Mouse (Mus musculus) right cerebral cortex, postnatal 14 days (tissue): ENCODE data around the gene Dhh.
A peak's percentile ranks its signal among the peaks of the same experiment; 100 is the strongest.
"Not testable (repeated sequence)": the region's sequence is repeated elsewhere in the genome, so short reads cannot be mapped to it uniquely, and the experiment has no call there.

Experiments used
- DNase-seq: peaks from one replicate; pipeline ENCODE4 v3.0.0; 2022

The Dhh gene

DNA sequence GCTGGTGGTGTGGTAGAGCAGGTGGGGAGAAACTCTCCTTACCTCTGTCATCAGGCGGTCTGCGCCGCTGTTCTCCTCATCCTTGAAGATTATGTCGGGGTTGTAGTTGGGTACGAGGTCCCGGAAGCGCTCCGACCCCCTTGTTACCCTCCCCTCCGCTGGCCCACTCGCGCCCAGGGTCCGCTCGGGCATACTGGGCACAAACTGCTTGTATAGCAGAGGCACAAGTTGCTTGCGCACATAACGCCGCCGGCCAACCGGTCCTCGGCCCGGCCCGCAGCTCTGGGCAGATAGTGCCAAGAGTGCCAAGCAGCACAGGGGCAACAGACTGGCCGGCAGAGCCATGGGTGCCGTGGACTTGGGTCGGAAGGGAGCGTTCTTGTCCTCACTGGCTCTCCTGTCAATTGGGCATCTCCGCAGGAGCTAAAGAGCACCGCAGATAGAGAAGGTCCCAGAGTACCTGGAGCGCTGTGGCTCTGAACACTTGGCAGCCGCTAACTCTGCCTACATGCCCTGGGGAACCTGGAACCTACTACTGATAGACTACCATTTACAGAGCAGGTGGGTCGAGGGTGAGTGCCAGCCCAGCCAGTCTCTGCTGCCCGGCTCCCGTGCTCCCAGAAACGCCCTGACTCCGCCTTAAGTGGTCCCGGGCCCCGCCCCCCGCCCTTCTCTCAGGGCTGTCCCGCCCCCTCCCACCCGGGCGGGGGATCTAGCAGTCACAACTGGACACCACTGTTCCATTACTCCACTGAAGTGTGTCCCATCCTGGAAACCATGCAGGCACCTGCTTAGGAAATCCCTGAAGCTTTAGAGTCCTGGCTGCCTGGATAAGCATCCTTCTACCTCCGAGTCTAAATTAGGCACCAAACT is at the start of gene Dhh:
TSS of gene Dhh (minus strand) at position 613 of the 873 bp plus-strand sequence.
- no peak for DNase-seq

DNA sequence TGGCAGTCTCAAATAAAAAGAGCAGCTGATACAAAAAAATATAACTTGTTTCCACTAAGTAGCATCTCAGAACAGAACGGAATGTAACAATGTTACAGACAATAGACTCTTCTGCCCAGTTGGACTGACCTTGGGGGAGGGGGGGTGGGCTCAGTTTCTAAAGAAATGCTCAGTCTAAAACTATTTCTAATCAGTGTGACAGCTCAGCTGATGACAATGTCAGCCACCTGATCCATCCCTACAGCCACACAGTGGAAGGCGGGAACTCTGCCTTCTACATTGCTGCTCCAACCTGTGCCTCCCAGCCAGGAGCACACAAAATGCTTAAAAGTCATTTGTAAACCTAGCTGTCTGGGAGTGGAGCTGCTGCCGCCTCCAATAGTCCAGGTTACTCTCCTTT is 49.5 kb upstream of the Dhh start:
- DNase-seq, result no peak

DNA sequence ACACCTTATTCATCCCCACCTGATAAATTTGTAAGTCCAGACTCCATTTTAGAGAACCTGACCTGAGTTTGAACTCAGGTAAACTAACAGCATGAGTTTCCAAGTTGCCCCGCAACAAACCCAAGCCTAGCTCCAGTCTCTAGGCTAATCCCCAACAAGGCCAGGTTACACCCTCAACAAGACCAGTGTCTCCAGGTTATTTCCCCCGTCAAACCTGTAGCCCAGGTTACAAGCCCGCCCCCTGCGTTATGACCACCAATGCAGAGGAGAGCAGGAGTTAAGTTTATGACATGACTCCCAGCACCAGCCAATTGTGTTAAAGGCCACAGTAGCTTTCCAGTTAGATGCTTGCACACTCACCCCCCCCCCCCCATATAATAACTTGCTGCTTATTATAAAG is 44.8 kb upstream of the Dhh start:
- DNase-seq, result no peak

DNA sequence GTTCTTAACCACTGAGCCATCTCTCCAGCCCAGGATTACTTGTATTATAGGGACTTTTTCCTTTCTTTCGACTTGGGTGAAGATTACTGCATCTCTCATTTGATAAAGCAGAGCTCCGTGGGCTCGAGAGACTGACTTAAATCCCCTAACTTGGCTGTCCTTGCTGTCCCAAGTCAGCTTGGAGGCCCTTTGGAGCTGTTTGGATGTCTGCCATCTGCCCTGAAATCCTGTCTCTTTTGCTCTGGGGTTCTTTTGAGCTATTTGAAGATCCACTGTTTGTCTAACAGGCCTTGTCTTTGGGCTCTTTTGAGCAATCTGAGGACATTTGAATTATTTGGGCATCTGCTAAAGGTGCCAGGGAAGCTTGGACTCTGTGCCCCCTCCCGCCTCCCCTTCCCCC is 43.7 kb upstream of the Dhh start:
- DNase-seq, result no peak

DNA sequence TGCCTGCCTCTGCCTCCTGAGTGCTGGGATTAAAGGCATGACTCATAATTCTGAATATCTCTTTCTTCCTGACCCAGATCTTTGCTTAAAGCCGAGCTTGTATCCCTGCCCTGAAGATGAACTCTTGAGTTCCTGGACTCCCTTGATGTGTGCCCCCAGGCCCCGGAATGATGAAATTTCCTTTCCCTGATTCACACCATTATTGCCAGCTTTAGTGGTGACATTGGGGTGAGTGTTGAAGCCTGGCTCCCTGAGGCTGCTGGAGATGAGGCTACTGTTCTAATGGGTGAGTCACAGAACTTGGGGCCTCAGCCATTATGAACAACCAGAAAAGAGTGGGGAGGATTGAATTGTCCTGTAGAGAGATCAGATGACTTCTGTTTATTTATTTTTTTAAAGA is 43.2 kb upstream of the Dhh start:
- DNase-seq, result no peak

DNA sequence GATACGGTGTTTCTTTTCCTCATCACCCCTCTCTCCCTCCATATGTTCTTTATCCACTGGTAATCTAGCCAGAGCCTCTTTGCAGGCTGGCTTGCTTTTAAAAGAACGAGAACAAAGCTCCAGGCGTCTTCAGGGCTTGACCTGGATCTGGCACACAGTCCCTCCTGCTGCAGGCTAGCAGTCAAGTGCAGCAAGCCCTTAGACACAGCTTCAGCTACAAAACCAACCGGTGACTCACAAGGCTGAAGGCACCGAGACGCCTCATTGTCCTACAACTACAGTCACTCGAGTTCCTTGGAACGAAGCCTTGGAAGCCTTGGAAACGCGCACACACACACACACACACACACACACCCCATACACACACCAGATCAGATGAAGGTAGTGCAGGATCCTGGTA is 42.5 kb upstream of the Dhh start:
- DNase-seq, result peak; percentile 14

DNA sequence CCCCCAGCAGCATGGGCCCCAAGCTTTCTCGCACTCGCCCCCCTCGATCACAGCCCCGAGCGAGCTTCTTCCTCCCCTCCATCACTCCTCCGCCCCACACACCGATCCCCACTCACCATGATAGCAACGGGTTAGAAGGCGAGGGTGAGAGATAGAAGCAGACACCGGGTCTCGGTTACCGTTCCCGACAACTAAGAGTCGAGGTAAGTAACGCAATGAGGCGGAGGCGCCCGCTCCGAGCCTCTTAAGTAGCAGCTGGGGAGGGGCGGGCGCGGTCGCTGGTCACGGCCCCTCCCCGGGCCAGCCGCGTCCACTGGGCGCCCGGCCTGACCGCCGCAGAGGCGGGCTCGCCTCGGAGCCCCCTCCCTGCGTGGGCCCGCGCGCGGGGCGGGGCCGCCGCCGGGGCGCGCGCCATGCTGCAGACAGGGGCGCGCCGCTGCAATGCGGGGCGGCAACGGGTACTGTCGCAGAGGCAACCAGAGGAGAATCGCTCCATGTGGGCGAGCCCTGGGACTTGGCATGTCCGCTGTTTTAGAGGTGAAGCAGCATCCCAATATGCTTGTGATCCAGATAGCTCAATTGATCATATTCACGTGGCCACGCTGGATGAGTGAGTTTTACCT is 36.0 kb upstream of the Dhh start, which contains the start of gene Tuba1b:
TSS of gene Tuba1b (minus strand) at position 349 of the 623 bp plus-strand sequence.
- peak; percentile 90 for DNase-seq

DNA sequence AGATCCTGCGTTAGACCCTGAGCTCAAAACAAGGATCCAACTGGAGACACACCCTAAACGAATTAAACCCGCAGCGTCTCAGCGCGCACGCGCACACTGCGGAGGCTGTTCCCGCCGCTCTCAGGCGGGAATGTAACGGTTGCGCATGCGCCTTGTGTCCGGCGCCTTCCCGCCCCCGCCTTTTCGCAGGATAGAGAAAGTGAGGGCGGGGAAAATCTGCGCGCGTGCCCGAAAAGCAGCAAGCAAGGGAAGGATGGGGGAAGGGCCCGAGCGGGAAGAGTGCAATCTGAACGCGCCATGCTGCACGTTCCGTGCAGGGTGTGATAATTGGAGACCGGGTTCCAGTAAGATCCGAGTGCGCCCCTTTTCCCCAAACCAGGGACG is 35.5 kb upstream of the Dhh start:
- DNase-seq, result peak; percentile 98

DNA sequence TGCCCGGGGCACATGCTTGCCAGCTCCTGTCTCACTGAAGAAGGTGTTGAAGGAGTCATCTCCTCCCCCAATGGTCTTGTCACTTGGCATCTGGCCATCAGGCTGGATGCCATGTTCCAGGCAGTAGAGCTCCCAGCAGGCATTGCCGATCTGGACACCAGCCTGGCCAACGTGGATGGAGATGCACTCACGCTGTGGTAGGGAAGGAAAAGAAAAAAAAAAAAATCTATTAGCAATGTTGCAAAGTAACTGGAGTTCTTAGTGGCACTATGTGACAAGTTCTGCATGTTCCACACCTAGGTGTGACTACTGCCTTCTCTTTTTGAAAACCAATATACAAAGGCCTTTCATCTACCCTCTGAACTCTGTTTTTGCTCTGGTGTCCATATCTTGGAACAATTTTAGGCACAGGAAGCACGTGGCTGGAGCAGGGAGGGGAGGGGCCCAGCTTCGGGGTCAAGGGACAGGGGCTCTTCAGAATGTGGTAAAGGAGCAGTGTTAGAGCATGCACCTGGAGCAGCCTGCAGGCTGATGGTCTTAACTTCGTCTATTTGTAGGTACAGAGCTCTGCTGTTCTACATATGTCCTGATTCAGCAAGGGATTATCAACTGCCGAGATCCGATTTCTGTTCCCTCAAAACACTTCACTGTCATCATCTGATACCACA is 34.8 kb upstream of the Dhh start:
- DNase-seq, result not testable (repeated sequence)

DNA sequence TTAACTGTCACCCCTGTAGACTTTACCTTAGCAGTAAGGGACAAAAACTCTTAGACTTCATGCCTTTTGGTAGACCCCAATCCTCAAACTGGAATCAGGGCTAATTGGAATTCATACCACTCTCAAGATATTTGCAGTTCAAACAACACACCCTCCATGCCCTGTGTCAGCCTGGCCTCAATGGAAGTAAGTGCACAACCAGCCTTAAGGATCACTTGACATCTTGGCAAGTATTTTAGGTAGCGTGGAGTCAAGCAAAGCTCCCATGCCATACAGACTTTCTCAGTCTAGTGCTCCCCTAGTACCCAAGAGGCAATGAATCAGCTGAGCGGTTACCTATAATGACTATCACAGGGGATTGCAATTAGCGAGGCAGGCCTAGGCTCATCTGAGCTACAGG is 32.7 kb upstream of the Dhh start:
- no peak for DNase-seq

DNA sequence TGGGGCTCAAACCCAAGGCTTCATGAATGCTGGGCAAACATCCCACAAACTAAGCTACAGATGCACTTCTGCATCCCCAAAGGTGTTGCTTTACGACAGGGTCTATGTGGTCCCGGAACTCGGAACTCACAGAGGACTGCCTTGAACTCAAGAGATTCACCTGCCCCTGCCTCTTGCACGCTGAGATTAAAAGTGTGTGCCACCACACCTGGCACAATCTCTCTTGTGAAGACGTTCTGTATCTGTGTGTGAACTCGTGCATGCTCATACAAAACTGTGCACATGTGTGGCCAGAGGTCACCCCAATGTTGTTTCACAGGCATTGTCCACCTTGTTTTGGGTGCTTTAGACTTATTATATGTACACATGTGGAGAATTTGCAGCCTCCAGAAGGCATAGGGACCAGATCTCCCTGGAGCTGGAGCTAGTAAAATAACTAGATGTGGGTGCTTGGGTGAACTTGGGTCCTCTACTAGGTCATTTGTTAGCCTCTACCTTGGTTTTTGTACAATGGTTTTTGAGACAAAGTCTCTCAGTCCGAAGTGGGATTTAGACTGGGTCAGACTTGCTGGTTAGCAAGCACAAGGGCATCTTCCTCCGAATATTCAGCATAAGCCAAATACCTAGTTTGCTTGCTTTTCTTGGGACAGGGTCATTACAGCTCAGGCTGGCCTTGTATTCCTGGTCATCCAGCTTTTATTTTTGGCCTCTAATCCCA is 31.8 kb upstream of the Dhh start:
- no peak for DNase-seq

DNA sequence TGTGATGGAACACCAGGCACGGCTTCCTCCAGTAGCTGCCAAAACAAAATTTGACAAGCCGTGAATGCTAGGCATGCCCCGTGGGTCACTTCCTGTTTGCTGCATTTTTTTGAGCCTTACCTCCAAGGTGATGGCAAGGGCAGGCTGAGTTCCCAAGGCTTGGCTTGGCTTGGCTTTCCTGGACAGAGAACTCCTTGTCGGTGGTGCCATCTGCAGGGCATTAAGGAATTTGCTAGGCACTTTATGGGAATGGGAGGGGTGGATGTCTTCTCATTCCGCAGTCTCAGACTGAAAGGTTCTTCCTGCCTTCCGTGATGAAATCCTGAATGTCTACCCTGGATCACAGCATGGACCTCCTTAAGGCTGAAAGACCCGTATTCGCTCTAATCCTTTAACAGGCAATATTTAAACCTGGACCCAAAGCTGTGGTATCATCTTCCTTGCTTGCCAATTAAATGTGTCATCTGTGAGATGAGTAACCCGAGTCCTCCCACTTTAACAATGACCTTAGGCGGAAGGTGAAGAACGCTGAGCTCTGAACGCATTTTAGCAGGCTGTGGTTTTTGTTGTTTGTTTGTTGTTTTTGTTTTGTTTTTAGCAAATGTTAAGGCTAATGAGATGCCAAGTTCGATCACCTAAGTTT is 30.4 kb upstream of the Dhh start:
- peak; percentile 66 for DNase-seq

DNA sequence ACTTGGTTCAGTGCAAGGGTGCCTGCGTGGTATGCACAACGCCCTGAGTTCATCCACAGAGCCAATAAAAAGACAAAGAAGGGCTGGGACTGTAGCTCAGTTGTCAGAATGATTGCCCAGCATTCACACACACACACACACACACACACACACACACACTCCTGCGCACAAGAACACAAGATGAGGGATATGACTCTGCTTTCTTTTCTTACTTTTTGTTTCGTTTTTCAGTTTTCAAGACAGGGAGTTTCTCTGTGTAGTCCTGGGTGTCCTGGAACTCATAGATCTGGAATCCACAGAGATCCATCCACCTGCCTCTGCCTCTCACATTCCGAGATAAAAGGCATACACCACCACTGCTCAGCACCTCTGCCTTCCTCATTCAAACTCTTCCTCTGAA is 29.2 kb upstream of the Dhh start:
- no peak for DNase-seq

DNA sequence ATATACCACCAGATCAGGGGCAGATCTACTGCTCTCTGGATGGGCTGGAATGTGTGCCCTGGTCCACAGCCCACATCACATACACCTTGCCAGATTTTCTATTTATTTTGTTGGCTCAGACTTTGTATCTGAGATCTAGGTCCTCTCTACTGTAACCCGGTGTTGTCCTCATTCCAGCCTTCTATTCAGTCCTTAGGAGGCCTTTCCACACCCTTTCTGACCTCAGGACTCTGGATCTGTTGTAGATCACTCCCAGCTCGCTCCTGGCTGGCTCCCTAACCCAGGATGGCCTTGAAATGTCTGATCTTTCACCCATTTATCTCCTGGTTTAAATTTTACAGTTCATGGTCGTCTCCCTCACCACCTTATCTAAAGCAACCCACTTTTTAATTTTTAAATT is 26.3 kb upstream of the Dhh start:
- no peak for DNase-seq

DNA sequence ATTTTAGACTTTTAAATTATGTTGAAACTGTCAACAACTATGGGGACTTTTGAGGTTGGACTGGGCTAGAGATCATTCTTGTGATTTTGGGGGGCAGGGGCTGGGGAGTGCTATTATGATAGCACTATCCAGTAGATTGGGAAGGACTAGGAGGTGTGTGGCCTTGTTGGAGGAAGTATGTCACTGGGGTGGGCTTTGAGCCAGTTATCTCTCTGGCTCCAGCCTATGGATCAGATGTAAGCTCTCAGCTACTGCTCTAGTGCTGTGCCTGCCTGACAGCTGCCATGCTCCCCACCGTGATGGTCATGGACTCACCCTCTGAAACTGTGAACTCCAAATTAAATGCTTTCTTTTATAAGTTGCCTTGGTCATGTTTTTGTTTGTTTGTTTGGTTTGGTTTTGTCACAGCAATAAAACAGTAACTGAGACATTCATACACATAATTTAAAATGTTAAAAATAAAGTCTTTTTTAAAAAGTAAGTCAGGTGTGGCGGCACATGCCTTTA is 24.7 kb upstream of the Dhh start:
- no peak for DNase-seq

DNA sequence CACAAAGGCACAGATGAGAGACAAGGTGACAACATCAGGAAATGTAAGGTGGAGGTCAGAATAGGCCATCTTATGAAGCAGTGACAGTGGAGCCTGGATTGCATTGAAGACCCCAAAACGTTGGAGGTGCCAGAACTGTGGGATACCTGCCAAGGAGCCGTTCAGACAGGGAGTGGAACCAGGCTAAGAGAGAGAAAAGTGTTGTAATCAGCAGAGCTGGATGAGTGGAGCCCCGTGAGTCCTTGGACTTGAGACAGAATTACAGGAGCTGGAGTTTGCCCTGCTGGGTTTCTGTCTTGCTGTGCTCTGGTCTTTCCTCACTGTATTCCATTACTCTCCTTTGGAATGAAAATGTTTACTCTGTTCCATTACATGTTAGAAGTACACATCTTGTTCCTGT is 24.2 kb upstream of the Dhh start:
- DNase-seq, result no peak

DNA sequence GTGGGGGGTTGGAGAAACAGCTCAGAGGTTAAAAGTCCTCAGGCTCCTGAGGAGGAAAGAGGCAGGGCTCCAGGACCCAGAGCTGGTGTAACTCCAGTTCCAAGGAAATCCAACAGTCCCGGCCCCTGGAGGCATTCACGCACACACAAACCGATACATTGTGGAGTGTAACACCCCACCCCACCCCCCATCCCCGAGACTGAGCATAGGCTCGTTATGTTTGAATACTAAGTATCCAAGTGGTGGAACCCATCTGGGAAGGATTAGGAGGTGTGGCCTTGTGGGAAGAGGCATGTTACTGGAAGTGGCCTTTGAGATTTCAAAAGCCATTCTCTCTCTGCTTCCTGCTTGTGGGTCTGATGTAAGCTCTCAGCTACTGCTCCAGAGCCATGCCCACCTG is 23.2 kb upstream of the Dhh start:
- DNase-seq, result no peak

DNA sequence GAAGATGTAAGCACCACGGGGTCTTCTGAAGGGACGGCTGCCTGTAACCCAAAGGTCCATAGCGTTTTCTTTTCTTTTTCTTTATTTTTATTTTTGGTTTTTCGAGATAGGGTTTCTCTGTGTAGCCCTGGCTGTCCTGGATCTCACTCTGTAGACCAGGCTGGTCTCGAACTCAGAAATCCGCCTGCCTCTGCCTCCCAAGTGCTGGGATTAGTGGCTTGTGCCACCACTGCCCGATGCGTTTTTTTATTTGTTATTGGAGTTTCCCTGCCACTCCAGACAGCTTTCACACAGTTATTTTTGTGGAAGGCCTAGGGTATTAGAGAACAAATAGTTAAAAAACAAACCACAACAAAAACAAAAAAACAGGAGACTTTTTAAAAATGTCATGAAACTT is 20.2 kb upstream of the Dhh start:
- DNase-seq, result not testable (repeated sequence)

DNA sequence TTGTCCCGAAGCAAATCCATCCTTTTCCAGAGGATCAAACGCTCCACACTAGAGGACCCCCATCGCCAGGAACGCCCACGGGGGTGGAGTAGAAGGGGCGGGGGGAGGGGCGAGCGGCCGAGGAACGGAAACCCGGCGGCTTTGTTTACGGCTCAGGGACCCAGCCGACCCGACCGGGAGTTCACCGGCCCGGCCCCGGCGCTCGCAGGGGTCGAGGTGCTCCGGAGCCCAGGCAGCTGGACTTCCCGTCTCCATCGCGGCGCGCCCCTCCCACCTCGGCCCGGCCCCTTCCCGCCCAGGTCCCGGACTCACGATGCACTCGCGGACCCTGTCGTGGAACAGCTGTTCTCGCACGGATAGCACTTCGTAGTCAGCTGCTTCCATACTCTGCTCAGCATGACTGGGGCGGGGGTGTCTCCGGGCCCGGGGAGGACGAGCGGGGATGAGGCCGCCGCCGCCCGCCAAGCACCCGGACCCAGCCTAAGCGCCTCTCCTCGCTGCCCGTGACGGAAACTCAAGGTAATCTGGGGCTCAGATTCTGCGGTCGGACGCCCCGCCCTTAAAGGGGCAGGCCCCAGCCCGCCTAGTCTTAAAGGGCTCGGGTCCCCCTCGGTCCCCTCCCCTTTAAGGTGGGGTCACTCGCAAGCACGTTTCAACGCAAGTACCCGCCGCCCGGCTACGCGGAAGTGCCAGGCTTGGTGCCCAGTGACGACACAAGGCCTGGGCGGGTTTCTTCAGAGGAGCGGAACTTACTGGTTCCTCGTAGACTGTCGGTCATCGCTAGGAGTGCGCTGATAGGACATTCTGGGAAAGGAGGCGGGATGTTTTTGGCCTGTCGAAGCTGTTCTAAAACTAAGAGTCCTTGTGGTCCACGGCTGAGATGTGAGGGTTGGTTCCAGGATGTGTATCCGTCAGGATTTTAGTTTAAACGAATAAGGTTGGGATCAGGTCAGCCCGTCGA is 19.5 kb upstream of the Dhh start, which contains the start of gene Lmbr1l:
TSS of gene Lmbr1l (minus strand) at position 694 of the 961 bp plus-strand sequence.
- peak; percentile 98 for DNase-seq

DNA sequence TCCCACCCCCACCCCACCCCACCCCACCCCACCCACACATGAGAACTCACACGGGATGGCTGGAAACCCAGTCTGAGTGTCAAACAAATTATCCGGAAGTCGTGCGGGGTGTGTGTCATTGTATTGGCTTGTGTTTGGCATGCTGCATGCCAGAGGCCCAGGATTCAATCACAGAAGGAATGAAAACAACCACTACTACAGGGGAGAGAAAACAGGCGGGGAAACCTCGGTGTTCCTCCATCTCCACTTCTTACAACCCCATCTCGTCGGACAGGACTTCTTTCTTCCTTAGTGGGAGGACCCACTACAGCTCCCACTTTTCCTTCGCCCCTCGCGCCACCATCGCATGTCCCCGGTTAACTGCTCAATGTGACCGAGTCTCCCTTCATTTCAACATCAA is 18.8 kb upstream of the Dhh start:
- no peak for DNase-seq

DNA sequence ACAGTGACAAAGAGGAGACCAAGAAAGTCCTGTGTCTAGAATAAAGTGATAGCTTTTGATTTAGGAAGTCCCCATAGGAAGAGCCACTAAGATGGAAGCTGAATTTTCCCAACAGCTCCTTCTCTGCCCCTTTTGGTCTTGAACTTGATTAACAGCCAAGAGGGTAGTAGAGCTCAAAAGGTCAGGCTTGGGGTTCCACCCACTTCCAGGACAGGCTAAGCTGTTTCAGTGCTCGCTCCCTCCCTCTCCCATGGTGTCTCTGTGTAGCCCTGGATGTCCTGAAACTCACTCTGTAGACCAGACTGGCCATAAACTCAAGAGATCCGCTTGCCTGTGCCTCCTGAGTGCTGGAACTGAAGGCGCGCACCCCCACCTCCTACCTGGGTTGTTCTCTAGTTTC is 17.7 kb upstream of the Dhh start:
- no peak for DNase-seq
